Mouse (Mus musculus) left cerebral cortex, postnatal 14 days (tissue): ENCODE data around the gene Gm42791. TPM values are rescaled to one million over a fixed set of nuclear protein-coding genes. Genes with fewer than 3 reads are reported as not detected.
A peak's percentile ranks its signal among the peaks of the same experiment; 100 is the strongest.

Source experiments
- DNase-seq, 2 experiments: peaks; one replicate each; pipeline ENCODE4 v3.0.0; 2021 to 2022; ENCODE audit warnings: low spot score in 2 of 2, mixed read lengths in 1 of 2
- intact Hi-C: fragments of 180-260 bp; cut with DNase I; formaldehyde crosslinking; loops from one replicate; pipeline ENCODE4 v1.15.1; 2025
- total RNA-seq, 2 experiments: library from RNA; stranded (reverse); gene quantifications; 2 replicates each; pipeline ENCODE4 v1.2.3; 2021

Gene Gm42791
- total RNA-seq, 2 experiments from 2014 or later: 16.6 to 17.8 TPM

DNA sequence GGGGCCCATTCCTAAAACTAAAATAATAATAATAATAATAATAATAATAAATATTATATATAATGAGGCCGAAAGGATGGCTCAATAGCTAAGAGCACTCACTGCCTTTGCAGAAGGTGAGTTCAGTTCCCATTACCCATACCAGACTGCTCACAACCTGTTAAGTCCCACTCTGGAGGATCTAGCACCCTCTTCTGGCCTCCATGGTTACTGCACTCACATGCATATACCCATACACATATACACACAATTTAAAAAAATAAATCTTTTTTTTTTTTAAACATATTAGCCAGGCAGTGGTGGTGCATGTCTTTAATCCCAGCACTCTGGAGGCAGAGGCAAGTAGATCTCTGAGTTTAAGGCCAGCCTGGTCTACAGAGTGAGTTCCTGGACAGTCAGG lies 11.3 kb downstream of the Gm42791 start:
- no peak for DNase-seq
- intact Hi-C loops: no loop called here

DNA sequence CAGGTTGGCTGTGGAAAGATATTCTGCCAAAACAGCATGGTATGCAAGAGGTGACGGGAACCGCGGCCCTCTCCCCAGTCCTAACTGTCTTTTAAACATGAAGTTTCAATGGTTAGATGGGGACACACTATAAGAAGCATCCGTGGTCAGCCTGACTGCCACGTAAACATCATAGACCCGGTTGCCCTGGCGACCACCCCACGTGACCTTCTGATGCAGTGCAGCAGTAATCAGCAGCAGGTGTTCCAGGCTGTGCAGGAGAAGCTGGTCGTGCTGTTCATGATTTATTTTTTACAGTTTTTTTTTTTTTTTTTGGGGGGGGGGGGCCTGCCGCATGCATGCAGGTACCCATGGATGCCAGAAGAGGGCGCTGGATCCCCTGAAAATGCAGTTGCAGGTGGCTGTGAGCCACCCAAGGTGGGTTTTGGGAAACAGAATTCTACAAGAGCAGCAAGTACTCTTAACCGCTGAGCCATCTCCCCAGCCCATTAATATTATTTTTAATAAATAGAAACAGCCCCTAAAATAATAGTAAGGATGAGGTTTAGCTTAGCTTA lies 11.8 kb downstream of the Gm42791 start:
- intact Hi-C loops: no loop called here
- no peak for DNase-seq

DNA sequence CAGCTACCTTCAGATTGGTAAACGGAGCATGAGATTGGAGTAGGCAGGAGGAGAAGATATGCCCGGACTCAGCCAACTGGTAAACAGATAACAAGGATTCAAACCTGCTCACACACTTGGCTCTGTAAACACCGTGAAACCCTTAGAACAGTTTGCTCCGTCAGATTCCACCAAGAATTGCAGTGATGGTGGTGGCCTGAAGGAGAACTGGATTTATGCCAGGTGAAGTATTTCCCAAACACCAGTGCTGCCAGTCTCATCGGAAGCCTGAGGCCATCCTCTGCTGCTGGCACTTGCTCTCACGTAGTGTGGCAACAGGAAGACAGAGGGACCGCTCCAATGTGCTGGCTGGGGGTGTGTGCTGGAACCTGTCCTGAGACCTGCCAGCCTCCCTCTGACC lies 12.6 kb downstream of the Gm42791 start:
- intact Hi-C loops: no loop called here
- no peak for DNase-seq

DNA sequence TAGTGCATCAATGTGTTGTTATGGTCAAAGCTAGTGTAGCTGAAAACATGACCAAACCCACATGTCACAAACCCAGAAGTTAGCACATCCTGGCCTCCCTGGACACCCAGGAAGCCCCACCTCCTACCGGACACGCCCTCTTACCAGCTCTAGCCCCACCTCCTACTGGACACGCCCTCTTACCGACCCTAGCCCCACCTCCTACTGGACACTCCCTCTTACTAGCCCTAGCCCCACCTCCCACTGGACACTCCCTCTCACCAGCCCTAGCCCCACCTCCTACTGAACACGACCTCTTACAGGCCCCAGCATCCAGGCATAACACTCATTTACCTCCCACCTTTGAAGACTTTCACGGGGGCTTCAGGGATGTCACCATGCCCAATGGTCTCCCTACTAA lies 14.3 kb downstream of the Gm42791 start:
- no peak for DNase-seq
- intact Hi-C loops: no loop called here

DNA sequence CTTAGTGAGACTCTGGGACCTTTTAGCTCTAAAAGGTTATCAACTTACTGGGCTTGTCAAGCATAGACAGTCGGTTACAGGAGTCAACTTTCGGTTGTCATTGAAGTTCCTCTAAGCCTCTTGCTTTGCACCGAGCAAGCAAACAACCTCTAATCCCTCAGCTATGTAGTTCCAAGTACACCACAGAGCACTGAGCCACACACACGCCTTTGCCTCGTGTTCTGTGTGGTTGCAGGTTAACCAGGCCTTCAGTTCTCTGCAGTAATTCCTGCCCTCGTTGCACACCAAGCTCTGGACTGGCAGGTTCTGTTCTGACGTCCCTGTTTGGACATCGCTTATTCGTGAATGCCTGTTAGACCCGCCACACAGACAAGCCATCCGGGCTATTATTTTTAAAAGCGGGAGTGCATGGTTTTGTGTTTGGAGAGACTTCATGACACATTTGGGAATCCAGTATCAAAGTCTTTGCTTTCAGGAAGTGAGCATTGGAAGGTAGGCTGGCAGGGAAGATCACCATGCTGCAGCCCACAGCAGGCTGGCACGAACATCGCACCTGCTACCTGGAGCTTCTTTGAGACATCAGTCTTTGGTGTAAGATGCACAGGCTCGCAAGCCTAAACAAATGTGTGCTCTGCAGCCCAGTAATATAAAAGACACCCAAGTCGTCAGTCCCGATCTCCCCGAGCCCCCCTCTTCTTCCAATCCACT lies 16.3 kb downstream of the Gm42791 start:
- intact Hi-C loops: no loop called here
- no peak for DNase-seq

DNA sequence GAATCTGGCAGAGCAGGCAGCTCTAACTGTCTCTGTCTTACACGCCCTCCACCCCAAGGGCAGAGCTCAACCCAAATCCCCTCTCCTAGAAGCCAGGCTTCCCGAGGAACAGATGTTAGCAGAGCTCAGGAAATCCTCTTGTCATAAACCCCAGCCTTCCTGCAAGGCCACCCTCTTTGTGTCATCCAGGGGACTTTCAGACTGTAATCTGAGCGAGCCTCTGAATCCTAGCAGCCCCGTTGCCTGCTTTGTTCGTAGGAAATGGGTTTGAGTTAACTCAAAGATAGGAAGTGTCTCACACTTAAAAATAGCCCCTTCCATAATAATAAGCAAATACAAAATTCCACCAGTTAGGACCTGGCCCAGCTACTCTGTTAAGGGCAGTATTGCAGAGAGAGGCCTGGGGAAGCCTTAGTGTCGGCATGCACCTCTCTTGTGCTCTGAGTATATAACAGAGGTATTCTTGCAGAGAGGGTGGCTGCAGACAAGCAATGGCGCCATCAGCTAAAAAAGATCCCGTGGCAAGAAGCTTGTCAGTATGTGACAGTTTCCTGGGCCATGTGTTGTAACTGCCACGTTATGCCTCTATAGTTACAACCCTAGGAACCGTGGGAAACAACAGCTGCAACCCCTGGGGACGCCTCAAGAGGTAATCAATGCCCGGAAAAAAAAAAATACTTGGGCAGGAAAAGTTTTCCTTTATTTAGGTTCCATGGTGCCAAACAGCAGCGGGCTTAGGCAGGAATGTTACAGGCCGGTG lies 17.1 kb downstream of the Gm42791 start:
- intact Hi-C loops: no loop called here
- DNase-seq: no peak

DNA sequence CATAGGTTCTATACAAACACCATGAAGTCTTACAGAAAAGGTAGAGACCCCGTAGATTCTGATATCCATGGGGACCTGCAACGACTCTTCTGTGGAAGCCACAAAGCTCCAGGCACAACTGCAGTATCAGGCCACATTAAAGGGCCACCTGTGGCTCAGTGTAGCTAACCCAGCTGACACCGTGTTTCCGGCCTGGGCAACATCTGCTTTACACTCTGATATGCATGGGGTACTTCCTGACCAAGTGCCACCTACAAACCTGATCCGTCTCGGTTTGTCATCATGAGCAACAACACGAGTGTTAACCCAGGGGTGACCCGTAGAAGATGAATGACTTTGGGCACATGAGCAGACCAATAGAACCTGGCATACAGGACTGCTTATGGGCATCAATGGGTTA lies 18.1 kb downstream of the Gm42791 start:
- intact Hi-C loops: no loop called here
- no peak for DNase-seq

DNA sequence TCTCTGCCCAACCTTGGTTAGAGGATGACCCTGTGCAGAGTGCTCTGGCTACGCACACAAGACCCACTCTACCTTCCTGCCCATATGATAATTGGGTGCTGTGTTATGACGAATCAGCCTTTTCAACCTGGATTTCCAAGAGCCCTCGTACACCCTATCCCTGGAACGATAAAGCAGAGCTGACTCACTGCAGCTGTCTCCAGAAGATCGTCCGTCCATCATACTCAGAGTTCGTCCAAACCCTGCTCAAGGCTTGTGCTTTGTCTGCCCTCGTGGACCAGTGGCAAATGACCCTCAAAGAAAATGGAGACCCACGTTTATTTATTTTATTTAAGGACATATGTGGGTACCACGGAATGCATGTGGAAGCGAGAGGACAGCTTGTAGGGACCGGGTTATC lies 19.9 kb downstream of the Gm42791 start:
- intact Hi-C loops: no loop called here
- DNase-seq: no peak

DNA sequence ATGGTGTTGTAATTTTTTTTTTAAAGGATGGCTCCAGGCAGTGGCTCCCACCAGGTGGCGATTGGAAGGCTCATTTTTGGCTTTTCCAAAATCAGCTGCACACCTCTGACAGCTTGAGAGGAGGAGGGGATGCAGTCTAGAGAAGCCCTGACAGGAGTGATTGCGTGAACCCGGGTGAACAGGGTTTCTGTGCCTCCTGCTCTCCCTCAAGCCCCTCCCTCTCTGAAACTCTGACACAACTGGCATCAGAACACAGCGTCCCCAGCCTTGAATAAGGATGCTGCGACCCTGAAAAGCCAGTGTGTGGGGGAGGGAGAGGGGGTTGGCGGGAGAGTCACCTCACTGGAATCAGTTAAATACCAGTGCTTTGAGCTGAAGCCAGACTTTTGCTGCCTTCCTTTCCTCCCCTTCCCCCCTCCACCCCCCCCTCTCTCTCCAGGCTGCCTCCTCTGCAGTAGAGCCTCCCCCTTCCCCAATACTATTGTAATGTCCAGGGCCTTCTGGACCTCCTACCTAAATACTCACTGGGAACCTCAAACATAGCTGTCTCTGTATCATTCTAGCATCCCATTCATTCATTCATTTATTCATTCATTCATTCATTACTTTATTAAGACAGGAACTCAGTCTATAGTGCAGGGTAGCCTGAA lies 21.8 kb downstream of the Gm42791 start:
- no peak for DNase-seq
- intact Hi-C loops: no loop called here

DNA sequence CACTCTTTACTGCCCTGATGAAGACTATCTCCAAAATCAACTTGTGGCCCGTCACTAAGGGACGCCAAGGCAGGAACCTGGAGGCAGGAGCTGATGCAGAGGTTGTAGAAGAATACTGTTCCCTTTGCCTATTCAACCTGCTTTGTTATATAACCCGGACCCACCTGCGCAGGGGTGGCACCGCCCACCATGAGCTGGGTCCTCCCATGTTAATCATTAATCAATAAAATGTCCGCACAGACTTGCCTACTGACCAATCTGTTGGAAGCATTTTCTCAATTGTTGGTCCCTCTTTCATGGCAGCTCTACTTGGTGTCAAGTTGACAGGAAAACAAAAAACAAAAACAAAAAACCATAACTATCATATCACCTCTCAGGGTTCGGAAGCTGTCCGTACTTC lies 22.8 kb downstream of the Gm42791 start:
- intact Hi-C loops: no loop called here
- DNase-seq: no peak

DNA sequence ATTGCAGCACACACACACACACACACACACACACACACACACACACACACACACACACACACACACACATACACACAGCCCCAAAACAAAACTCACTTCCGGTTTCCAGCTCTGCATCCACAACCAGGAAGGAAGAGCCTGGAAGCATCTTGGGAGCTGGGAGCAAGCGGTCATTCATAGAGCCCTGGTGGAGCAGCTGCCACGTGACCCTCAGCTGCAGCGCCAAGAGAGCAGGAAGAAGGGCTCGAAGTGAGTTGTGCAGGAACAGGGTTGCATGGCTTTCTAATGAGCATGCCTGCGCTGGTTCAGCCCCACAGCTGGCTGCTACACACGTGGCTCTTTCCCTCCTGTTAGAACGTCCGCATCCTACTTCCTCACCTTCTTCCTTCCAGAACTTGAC lies 25.3 kb downstream of the Gm42791 start:
- intact Hi-C loops: no loop called here
- no peak for DNase-seq

DNA sequence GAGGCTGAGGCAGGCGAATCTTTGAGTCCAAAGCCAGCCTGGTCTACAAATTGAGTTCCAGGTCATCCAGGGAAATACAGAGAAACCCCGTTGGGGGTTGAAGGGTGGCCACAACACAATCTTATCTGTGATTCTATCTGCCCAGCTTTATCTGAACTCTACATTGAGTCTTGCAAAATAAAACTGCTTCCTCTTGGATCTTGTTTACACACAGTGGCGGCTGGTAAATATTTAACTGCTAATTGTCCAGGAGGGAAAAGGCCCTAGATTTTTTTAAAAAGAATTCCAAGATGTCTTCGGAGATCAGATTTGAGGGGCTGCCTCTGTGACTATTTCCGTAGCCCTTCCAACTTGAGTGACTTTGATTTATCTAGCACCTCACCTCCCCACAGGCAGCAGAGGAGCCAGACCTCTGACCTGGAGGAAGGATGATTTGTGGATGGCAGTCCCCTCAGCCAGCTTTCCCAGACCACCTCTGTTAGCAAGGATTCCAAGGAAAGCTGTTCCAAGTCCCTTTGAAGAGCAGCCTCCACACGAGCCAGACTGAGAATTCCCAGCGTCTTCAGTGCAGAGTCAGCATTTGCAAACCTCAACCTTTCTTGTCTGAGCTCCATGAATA lies 25.9 kb downstream of the Gm42791 start:
- no peak for DNase-seq
- intact Hi-C loops: no loop called here

DNA sequence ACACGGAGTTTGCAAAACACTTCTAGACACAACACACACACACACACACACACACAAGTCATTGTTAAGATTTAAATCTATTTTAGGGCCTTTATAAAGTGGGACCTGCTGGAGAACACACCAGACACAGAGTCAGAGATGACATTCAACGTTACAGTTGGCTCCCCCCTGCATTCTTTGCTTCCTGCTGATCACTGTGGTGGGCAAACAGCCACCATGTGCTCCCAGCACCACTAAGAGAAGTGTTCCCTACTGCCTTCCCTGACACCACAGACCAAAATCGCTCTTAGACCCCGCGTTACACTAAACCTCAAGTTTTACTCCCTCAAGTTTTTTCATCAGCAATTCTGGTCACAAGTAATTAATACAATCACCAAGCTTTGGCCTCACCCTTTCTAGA lies 26.8 kb downstream of the Gm42791 start:
- DNase-seq: no peak
- intact Hi-C loops: no loop called here

DNA sequence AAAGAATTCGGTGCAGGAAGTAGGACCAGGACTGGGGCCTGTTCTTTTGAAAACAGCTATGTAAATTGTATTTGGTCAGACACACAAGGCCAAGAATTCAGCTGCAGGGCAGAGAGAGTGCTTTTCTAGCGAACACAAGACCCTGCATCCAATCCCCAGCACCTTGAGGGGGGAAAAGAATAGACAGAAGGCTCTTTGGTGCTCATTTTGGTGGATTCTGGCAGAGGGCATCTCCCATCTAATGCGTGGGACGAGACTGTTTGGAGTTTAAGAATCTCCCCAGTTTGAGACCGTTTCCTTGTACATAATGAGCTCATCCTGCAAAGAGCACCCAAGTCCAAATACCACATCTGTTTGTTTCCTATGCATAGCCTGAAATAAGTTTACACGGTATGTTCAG lies 28.6 kb downstream of the Gm42791 start:
- DNase-seq: no peak
- intact Hi-C loops: no loop called here

DNA sequence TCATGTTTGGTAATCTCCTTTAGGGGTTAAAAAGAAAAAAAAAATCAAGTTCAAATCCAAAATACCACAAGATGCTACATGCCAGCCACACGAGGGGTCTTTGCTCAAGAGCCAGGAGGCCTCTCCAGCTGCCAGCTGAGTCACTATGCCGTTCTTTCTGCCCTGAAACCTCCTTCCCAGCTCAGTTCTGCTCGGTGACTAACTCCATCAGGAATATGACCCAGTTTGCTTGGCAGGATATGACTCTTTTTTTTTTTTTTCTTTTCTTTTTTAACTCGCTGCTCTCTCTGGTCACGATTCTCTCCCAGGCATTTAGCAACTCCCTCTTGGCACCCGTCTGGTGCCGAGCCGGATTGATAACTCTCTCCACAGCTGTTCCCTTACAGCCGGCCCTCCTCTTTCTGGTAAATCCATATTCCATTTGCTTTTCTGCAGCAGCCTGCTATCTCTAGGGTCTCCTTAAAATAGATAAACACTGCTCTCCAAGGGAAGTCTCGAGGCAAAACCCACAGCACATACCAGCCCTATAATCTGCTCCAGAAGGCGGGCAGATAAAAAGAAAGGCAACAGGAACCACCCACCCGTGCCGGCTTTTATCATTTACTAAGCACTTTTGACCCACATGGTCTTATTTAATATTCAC lies 29.1 kb downstream of the Gm42791 start:
- intact Hi-C loops: no loop called here
- DNase-seq: peak; percentile 75 to 91

DNA sequence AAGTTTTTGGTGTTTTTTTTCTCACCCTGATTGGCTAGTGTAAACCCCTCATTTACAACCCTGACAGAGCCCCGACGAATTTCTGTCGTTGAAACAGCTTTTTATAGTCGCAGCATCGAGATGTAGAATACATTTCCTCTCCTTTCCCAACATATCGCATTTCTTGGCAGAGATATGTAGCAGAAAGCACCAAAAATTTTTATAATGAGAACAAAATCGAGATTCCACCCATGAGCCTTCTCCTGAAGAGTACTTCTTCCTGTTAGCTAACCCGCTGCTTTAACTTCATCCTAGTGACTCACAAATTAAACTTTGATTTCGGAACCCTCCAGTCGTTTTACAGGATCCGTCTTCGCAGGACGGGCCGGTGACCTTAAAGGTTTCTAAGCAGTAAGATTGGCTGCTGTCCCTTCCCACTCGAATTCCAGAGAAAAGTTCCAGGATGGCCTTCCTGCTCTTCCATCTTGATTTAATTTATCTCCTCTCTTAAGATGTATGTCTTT lies 29.8 kb downstream of the Gm42791 start:
- peak; percentile 44 to 75 for DNase-seq
- intact Hi-C loops: no loop called here

DNA sequence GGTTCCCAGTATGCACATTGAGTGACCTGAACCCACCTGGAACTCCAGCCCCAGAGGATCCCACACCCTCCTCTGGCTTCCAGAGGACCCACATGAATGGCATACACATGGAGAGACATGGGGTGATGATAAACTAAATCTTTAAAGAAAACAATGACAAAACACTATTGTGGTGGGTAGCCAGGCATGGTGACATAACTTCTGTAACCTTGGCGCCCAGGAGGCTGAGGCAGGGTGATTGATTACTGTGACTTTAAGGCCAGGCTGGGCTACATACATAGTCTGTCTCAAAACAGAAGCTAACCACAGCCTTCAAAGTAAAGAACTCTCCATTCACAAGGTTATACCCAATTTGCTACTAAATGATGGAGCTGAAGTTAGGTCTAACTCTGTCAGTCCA lies 30.7 kb downstream of the Gm42791 start:
- intact Hi-C loops: no loop called here
- no peak for DNase-seq

DNA sequence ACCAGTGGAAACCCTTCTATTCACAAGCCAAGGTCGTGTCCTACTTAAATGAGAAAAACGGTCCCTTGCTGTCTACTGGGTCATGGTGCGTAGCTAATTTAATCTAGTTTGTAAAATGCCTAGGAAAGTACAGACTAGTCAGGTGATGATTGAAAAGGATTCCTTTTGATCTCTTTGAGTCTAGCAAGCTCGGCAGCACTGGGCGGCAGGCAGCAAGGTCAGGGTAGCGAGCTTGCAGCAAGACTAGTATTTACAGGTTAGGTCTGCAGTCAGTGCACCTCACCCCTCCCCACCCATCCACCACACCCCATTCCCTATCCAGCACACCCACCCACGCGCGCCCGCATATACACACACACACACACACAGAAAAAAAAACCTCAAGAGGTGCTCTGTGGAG lies 34.7 kb downstream of the Gm42791 start:
- intact Hi-C loops: no loop called here
- DNase-seq: no peak
